Mouse (Mus musculus) retina, adult 2 months (tissue): Measurements from ENCODE around the gene Ptprq.

ENCODE experiments used
- DNase-seq: peaks from one replicate; pipeline ENCODE4 v3.0.0-alpha.2; 2012; ENCODE audit warnings: low read depth, low spot score

Ptprq gene

GRCm38 (mm10) chr10:107628104-107628503, 91.7 kb downstream of the Ptprq start:
- DNase-seq = no peak

GRCm38 (mm10) chr10:107626648-107627047, 93.2 kb downstream of the Ptprq start:
- DNase-seq = no peak

GRCm38 (mm10) chr10:107624211-107624610, 95.6 kb downstream of the Ptprq start:
- no peak for DNase-seq

GRCm38 (mm10) chr10:107615460-107615859, 104.4 kb downstream of the Ptprq start:
- no peak for DNase-seq

GRCm38 (mm10) chr10:107601371-107601770, 118.5 kb downstream of the Ptprq start:
- no peak for DNase-seq

GRCm38 (mm10) chr10:107583360-107583759, 136.5 kb downstream of the Ptprq start:
- no peak for DNase-seq

GRCm38 (mm10) chr10:107569044-107569443, 150.8 kb downstream of the Ptprq start:
- DNase-seq = no peak

- DNase-seq = no peak
These were observed 151.6 kb downstream of the Ptprq start for GRCm38 (mm10) chr10:107568261-107568660.

- no peak for DNase-seq
These were observed 157.0 kb downstream of the Ptprq start for GRCm38 (mm10) chr10:107562875-107563274.

- DNase-seq = no peak
These were observed 159.0 kb downstream of the Ptprq start for GRCm38 (mm10) chr10:107560881-107561280.

GRCm38 (mm10) chr10:107543026-107543425, 176.8 kb downstream of the Ptprq start:
- DNase-seq = no peak

- DNase-seq = no peak
These were observed 191.1 kb downstream of the Ptprq start for GRCm38 (mm10) chr10:107528758-107529157.

GRCm38 (mm10) chr10:107519216-107519615, 200.6 kb downstream of the Ptprq start:
- DNase-seq = no peak

GRCm38 (mm10) chr10:107516641-107517040, 203.2 kb downstream of the Ptprq start:
- no peak for DNase-seq

- DNase-seq = no peak
These were observed 205.1 kb downstream of the Ptprq start for GRCm38 (mm10) chr10:107514735-107515134.

GRCm38 (mm10) chr10:107506397-107506796, 213.5 kb downstream of the Ptprq start:
- DNase-seq = no peak

GRCm38 (mm10) chr10:107503430-107503829, 216.4 kb downstream of the Ptprq start:
- DNase-seq = no peak

- no peak for DNase-seq
These were observed 217.7 kb downstream of the Ptprq start for GRCm38 (mm10) chr10:107502193-107502592.

GRCm38 (mm10) chr10:107499656-107500055, 220.2 kb downstream of the Ptprq start:
- DNase-seq = no peak

GRCm38 (mm10) chr10:107496402-107496801, 223.4 kb downstream of the Ptprq start:
- DNase-seq = no peak

- no peak for DNase-seq
These were observed 225.3 kb downstream of the Ptprq start, which contains the start of gene Myf6 for GRCm38 (mm10) chr10:107494568-107494967. Myf6 (minus strand) TSS chr10:107494737.

GRCm38 (mm10) chr10:107493580-107494474, 226.0 kb downstream of the Ptprq start:
- no peak for DNase-seq

GRCm38 (mm10) chr10:107492867-107493579, 226.8 kb downstream of the Ptprq start:
- DNase-seq = no peak
